Mouse (Mus musculus) C3H10T1/2 (cell line): ENCODE measurements around the gene Ube2e2. TPM values are rescaled to one million over a fixed set of nuclear protein-coding genes. Genes with fewer than 3 reads are reported as not detected.

Source experiments
- polyA plus RNA-seq, 2 experiments: library from polyadenylated mRNA; unstranded; fragments of >200 nt; fragmentation: generic; extraction: Trizol; gene quantifications; one replicate each; pipeline ENCODE4 v1.2.1; 2012; ENCODE audit warnings: missing spikeins in 2 of 2

Gene Ube2e2
- 10 to 100 TPM; 11.8 to 26.8 TPM for polyA plus RNA-seq

DNA sequence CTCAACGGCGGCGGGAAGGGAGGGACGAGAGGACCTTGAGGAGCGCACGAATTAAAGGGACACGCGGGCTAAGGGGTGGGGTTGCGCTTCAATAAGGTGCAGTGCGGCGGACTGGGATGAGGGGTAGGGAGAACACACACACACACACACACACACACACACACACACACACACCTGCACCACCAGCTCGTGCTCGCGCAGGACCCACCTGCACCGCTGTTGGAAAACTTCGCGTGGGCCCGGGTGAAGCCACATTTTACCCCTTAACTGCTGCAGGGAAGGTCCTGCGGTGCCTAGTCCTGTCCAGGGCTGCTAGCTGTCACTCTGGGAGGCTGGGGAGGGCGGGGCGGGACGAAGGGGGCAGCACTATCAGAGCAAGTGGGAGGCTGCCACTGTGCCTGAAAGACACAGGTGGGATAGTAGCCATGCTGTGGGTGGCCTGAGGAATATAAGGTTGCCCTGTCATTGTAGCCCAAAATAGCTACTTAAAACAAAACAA is at the start of gene Ube2e2:
TSS of gene Ube2e2 (minus strand) at position 321 of the 499 bp plus-strand sequence.

